Mouse (Mus musculus) gastrocnemius, postnatal 10 days (tissue): ENCODE measurements at regions not wholly inside any gene's neighbourhood (a gene's known extent, or its start where the extent isn't known, plus 50 kb on each side); places are given as distances from the start of the nearest gene placed in this dataset.

Source experiments
- DNase-seq: peaks from one replicate; pipeline ENCODE4 v3.0.0; 2021; ENCODE audit warnings: mixed read lengths

DNA sequence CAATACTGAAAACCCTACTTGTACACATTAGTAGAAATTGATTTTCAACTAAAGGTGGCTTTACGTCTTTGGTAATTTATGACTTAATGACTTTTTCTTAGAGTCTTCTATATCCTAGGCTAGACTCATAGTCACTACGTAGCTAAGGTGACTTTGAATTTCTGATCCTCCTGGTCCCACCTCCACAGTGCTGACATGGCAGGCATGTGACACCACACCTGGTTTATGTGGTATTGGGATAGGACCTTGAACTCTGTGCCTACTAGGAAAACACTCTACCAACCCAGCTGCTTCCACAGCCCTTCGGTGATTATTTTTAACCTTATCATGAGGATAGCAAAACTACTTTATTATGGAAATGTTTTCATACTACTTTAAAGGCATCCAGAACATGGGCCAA lies 51.5 kb upstream of the D7Ertd443e start:
- DNase-seq: no peak

GRCm38 (mm10) chr7:134439281-134439680 lies 53.8 kb upstream of the D7Ertd443e start:
- no peak for DNase-seq

- no peak for DNase-seq
Measured at GRCm38 (mm10) chr7:134445008-134445806, 59.7 kb upstream of the D7Ertd443e start.

DNA sequence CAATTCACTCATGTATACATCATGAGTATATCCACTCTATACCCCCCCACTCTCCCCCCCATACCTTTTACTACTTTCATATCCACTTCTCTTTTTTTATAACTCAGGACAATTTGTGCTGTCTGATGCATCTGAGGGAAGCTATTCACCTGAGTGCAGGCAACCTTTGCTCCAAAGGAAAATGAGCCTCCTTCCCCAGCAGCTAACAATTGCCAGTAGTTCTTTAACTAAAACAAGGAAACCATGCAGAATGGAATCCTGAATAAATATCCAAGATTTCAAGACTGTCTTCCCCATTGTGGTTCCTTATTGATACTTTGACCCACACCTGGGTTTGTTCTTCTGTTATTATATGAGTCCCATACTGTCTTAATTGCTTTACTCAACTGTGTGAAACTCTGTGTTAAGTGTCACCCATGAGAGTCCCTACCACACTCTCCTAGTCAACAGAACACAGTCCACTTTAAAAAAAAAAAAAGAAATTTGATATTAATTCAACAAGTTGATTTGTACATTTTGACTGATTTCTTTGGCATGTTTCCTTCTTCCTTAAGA lies 62.3 kb upstream of the D7Ertd443e start:
- no peak for DNase-seq

GRCm38 (mm10) chr7:134448831-134449230 lies 63.4 kb upstream of the D7Ertd443e start:
- DNase-seq: no peak

DNA sequence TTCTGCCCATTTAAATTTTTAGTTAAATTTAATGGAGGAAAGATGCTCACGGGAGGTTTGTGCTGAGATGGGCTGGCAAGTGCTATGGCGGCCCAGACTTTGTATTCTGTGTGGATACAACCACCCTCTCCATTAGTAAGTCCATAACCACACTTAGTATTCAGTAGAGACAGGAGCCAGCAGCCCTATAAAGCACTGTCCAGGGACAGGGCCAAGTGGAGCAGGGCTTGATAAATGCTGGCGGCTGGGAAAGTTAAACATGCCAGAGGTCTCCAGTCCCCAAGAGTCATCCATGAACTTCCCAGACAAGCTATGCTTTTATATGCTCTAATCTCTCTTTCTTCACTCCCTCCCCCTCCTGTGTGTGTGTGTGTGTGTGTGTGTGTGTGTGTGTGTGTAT lies 77.2 kb upstream of the D7Ertd443e start:
- DNase-seq: no peak

GRCm38 (mm10) chr7:134463380-134463779 lies 77.9 kb upstream of the D7Ertd443e start:
- no peak for DNase-seq

- DNase-seq: no peak
Measured at GRCm38 (mm10) chr7:134467216-134467615, 81.8 kb upstream of the D7Ertd443e start.

DNA sequence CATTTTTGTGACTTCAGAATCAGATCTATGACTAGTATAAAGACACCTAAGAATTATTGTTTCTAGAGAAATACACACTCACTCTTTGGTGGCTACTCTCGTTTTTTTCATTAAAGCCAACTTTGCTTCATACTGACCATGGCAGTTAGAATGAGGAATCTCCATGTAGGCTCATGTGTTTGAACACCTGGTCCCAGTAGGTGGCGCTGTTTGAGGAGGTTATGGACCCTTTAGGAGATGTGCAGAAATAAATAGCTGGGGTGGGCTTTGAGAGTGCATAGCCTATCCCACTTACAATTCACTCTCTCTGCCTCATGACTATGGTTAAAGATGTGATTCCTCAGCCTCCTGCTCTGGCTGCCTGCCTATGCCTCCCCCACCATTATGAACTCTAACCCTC lies 85.8 kb upstream of the D7Ertd443e start:
- DNase-seq: peak; percentile 23

GRCm38 (mm10) chr7:134491326-134491725 lies 105.9 kb upstream of the D7Ertd443e start:
- DNase-seq: no peak

DNA sequence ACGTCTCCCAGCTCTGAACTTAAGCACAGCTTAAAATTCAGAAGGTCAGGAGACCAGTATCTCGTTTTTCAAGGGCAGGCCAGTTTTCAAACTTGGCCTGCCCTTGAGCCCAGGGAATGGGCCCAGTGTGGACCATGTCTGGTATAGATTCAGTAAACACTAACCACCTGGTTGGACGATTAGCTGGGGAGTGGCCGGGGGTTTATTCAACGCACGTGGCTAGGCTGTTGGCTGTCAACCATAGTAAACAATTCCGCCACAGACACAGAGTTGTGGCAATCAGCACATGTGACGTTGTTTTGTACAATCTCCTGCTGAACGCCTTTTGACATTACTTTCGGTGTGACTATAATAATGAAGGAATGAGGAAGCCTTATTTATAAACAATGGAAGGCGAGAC lies 111.8 kb upstream of the D7Ertd443e start:
- no peak for DNase-seq

GRCm38 (mm10) chr7:134497870-134498269 lies 112.4 kb upstream of the D7Ertd443e start:
- no peak for DNase-seq

DNA sequence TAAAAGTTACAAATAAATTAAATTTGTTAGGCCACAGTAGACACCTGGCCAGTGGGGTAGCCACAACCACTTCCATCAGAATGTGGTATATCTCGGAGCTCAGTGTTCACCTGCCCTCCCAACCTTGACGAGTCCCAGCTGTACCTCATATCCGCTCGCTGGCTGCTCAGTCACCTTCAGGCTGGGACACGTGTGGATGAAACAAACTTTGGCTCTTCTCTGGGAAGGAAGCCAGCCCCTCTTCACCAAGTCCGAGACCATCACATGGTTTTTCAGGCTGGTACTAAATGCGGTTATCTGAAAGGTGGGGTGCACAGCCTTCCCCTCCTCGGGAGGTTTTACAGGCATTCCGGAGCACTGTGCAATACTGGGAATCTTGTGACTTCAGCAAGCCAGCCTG lies 113.3 kb upstream of the D7Ertd443e start:
- no peak for DNase-seq

GRCm38 (mm10) chr7:134499429-134499828 lies 114.0 kb upstream of the D7Ertd443e start:
- no peak for DNase-seq

- no peak for DNase-seq
Measured at GRCm38 (mm10) chr7:134500210-134500609, 114.7 kb upstream of the D7Ertd443e start.

DNA sequence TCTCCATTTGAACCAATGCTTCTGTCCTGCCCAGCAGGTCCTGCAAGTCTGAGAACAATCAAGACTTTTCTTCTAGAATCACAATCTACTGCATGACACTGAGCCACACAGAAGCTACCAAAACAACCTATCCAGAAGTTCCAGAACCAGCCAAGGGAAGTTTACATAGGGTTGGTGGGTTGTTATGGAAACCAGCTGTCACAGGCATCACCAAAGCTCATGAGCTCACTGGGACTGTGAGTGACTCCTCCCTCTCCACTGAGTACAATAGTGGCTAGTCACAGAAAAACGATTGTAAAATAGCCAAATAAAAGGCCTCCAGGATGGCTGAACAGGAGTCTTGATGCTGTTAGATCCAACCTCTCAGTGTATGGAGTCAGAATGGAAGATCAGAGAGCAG lies 115.6 kb upstream of the D7Ertd443e start:
- no peak for DNase-seq

DNA sequence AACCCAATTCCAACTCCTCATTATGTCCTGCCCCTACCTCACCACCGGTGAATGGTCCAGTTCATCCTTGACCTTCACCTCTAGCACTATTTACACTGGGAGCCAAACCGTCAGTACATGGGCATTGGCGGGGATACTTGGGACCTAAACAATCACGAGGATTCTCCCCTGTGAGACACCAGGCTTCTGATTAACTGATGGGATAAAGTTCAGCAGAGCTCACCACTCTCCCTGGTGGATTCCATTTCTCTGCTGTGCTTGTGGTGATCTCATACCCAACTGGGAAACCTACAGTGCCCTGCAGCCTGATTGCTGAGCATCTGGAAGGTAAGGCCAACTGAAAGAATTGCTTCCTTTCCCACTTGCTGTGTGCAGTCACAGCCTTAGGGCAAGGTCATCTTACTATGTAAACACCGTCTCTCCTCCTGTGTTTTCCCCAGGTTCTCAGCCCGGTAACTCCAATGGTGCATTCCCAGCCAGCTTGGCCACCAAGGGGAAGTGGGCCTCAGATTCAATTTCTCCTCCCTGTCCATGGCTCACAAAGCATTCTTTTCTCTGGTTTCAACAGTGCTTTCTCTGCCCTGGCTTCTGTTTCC lies 125.0 kb upstream of the D7Ertd443e start:
- DNase-seq: no peak

DNA sequence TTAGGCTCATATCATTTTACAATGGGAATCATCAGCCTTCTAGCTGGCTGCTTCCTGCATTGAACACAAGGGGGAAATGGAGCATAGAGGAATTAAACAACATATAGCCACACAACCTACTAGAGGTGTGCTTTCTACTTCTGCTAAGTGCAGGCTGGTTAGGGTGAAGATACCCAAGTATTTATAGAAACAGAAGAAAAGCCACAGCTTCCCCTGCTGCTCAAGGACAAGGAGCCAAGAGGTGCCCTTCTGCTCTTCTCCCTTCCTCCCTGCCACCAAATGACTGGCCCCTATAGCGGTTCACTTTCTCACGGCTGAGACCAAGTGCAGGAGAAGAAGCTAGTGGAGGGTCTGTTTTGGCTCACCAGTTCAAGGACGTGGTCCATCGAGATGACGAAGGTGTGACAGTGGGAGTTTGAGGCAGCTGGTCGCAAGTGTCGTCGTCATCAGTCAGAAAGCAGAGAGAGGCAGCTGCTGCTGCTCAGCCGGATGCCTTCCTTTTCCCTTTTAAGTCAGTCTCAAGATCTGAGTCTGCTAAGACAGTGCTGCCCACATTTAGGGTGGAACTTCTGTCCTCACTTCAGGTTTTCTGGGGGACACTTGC lies 134.0 kb upstream of the D7Ertd443e start:
- DNase-seq: no peak

GRCm38 (mm10) chr7:134523897-134524296 lies 138.4 kb upstream of the D7Ertd443e start:
- DNase-seq: no peak

- no peak for DNase-seq
Measured at GRCm38 (mm10) chr7:134525041-134525440, 139.6 kb upstream of the D7Ertd443e start.

- no peak for DNase-seq
Measured at GRCm38 (mm10) chr7:134525461-134525860, 140.0 kb upstream of the D7Ertd443e start.

- no peak for DNase-seq
Measured at GRCm38 (mm10) chr7:134527351-134527750, 141.9 kb upstream of the D7Ertd443e start.

- no peak for DNase-seq
Measured at GRCm38 (mm10) chr7:134528026-134528425, 142.4 kb upstream of the Dock1 start.
